Mouse (Mus musculus) adrenal gland, postnatal 14 days (tissue): ENCODE data around the gene Ehd1. TPM values are rescaled to one million over a fixed set of nuclear protein-coding genes. Genes with fewer than 3 reads are reported as not detected.

Experiments
- microRNA-seq, 2 experiments: library from miRNA; unstranded; fragments of <30 nt; microRNA quantifications; one replicate each; pipeline ENCODE4 v1.2.0; 2021
- total RNA-seq: library from RNA; stranded (reverse); gene quantifications from 2 replicates; pipeline ENCODE4 v1.2.3, GENCODE M21; 2021

Gene Ehd1
- total RNA-seq, 1 experiment from 2014 or later = 116 TPM

Small RNA genes within 50 kb of the gene (microRNA-seq; reads per million reads assigned to microRNA genes)
- gene Mir192 = 342 to 1,567 reads per million in 2 experiments
- 158 to 639 reads per million in 2 experiments for gene Mir194-2
- gene Mir6989 = 0.38 to 0.43 reads per million in 2 experiments

Other genes with a start within 250 kb of the Ehd1 start
- 53.2 and 54.8 TPM in 2 replicates for gene Syvn1, start 230.1 kb upstream of the Ehd1 start, total RNA-seq
- 59.7 and 68.2 TPM in 2 replicates for gene Mrpl49, start 218.9 kb upstream of the Ehd1 start, total RNA-seq
- gene Fau, start 218.9 kb upstream of the Ehd1 start, total RNA-seq = 956 and 1,133 TPM in 2 replicates
- 24.9 and 25.3 TPM in 2 replicates for gene Znhit2, start 215.5 kb upstream of the Ehd1 start, total RNA-seq
- gene Tm7sf2, start 208.4 kb upstream of the Ehd1 start, total RNA-seq = 9.5 and 19.3 TPM in 2 replicates
- 44.9 and 47.9 TPM in 2 replicates for gene Vps51, start 199.5 kb upstream of the Ehd1 start, total RNA-seq
- gene Tmem262, start 196.7 kb upstream of the Ehd1 start, total RNA-seq = not detected in 2 replicates
- gene Gm28374, start 194.5 kb upstream of the Ehd1 start, total RNA-seq = not detected in 2 replicates
- 31.0 and 33.5 TPM in 2 replicates for gene Zfpl1, start 191.8 kb upstream of the Ehd1 start, total RNA-seq
- 5.5 and 5.7 TPM in 2 replicates for gene Cdca5, start 191.7 kb upstream of the Ehd1 start, total RNA-seq
- gene AC131692.1, start 182.3 kb upstream of the Ehd1 start, total RNA-seq = 0.56 and 0.60 TPM in 2 replicates
- 0.33 TPM in 1 of 2 replicates, not detected in the other for gene Naaladl1, start 170.9 kb upstream of the Ehd1 start, total RNA-seq
- gene Sac3d1, start 158.1 kb upstream of the Ehd1 start, total RNA-seq = 12.9 and 15.4 TPM in 2 replicates
- gene Snx15, start 148.4 kb upstream of the Ehd1 start, total RNA-seq = 21.7 and 23.6 TPM in 2 replicates
- 0.52 and 1.5 TPM in 2 replicates for gene Batf2, start 135.7 kb upstream of the Ehd1 start, total RNA-seq
- gene Arl2, start 135.2 kb upstream of the Ehd1 start, total RNA-seq = 61.2 and 61.5 TPM in 2 replicates
- 1.0 and 1.2 TPM in 2 replicates for gene Majin, start 92.3 kb upstream of the Ehd1 start, total RNA-seq
- 19.6 and 20.2 TPM in 2 replicates for gene Gpha2, start 50.3 kb upstream of the Ehd1 start, total RNA-seq
- 64.8 and 67.0 TPM in 2 replicates for gene Ppp2r5b, start 40.9 kb upstream of the Ehd1 start, total RNA-seq
- gene Atg2a, start 35.1 kb upstream of the Ehd1 start, total RNA-seq = 27.5 and 30.6 TPM in 2 replicates
- gene Cdc42bpg, start 29.7 kb downstream of the Ehd1 start, total RNA-seq = 9.9 and 11.5 TPM in 2 replicates
- gene Men1, start 58.3 kb downstream of the Ehd1 start, total RNA-seq = 35.4 and 42.6 TPM in 2 replicates
- gene Map4k2, start 64.4 kb downstream of the Ehd1 start, total RNA-seq = 39.6 and 70.3 TPM in 2 replicates
- gene Sf1, start 87.0 kb downstream of the Ehd1 start, total RNA-seq = 210 and 223 TPM in 2 replicates
- 64.2 and 85.7 TPM in 2 replicates for gene Pygm, start 107.7 kb downstream of the Ehd1 start, total RNA-seq
- gene Rasgrp2, start 122.6 kb downstream of the Ehd1 start, total RNA-seq = 51.5 and 82.7 TPM in 2 replicates
- 7.8 and 9.3 TPM in 2 replicates for gene Nrxn2, start 142.0 kb downstream of the Ehd1 start, total RNA-seq